Mouse (Mus musculus) brain, embryonic 14.5 days (tissue): ENCODE results near the gene Prkar2b.

ENCODE experiments used
- CTCF ChIP-seq: fragments of 200-500 bp; IDR thresholded peaks from 2 replicates; pipeline ENCODE4 v1.5.1; 2012; ENCODE audit warnings: inconsistent platforms, mild to moderate bottlenecking, moderate library complexity, borderline replicate concordance; ENCODE audit not compliant: insufficient read depth, insufficient read length; ENCODE audit errors: extremely low read depth
- POLR2A ChIP-seq: fragments of 200-500 bp; IDR thresholded peaks from 2 replicates; pipeline ENCODE4 v1.6.1; 2012; ENCODE audit warnings: mild to moderate bottlenecking, inconsistent platforms, borderline replicate concordance; ENCODE audit not compliant: poor library complexity, insufficient read depth, insufficient read length, severe bottlenecking; ENCODE audit errors: extremely low read depth

DNA sequence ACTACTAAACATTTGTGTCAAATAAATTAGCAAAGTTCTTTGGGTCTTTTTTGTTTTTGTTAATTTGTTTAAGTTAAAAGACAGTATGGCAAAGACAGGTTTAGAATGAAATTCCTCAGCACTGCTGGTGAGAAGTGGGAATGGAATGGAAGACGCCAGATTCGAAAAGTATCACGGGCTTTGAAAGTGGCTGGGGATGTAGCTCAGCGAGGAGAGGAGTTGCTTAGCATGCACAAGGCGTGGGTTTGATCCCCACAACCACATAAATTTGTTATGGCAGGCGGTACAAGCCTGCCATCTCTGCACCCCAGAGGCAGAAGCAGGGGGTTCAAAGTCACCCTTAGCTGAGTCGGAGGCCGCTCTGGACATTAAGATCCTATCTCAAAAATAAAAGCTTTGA lies 54.1 kb downstream of the Prkar2b start:
- no peak for TF ChIP-seq CTCF
- TF ChIP-seq POLR2A: no peak
